25 mouse cellular contexts compared by ENCODE assay signal in genomic region chr2:38973701-38974100, GRCm38 (mm10). TPM values are rescaled to one million over a fixed set of nuclear protein-coding genes. Genes with fewer than 3 reads are reported as not detected.
DNase-seq lines count a peak whose midpoint lies in the region; ATAC-seq and TF ChIP-seq lines count a peak whose summit lies in the region.
"Had no signal": no experiment of that assay in that cellular context is flagged by ENCODE, and none has a peak within 500 bp of the region (broad histone marks: within the 10 kb centered on the region; RNA-seq: fewer than 3 reads in every experiment).

No protein-coding gene starts in this region.

- no peaks in the 10 kb centered on the region for H3K4me1 ChIP-seq in forebrain, postnatal 0 days (ENCODE audit: insufficient read depth)
- H3K4me1 ChIP-seq in forebrain, embryonic 12.5 days = no peaks in the 10 kb centered on the region; the same call in 1 of the 2 replicates
- H3K4me1 ChIP-seq in midbrain, embryonic 15.5 days = no peaks in the 10 kb centered on the region
- H3K4me1 ChIP-seq: heart, embryonic 15.5 days; megakaryocyte, embryonic 14.5 days; midbrain, embryonic 13.5 days had no signal

- no peaks in the 10 kb centered on the region for H3K27me3 ChIP-seq in forebrain, postnatal 0 days (ENCODE audit: insufficient read depth, low read length)
- H3K27me3 ChIP-seq in forebrain, embryonic 12.5 days = no peaks in the 10 kb centered on the region
- H3K27me3 ChIP-seq in midbrain, embryonic 15.5 days (replicated peaks) = no peaks in the 10 kb centered on the region
- H3K27me3 ChIP-seq: heart, embryonic 15.5 days; midbrain, embryonic 13.5 days had no signal

- no peak overlapping the region for H3K4me2 ChIP-seq in forebrain, postnatal 0 days (ENCODE audit: low read depth)
- H3K4me2 ChIP-seq in forebrain, embryonic 12.5 days = no peak overlapping the region
- no peak overlapping the region for H3K4me2 ChIP-seq in midbrain, embryonic 15.5 days
- H3K4me2 ChIP-seq: heart, embryonic 15.5 days; liver, embryonic 15.5 days; midbrain, embryonic 13.5 days had no signal

- intact Hi-C loops in heart, postnatal 14 days (cut with DNase I) = no loop called here

- H3K36me3 ChIP-seq in forebrain, postnatal 0 days (ENCODE audit: insufficient read depth) = no peaks in the 10 kb centered on the region
- no peaks in the 10 kb centered on the region for H3K36me3 ChIP-seq in forebrain, embryonic 12.5 days (replicated peaks)
- H3K36me3 ChIP-seq in midbrain, embryonic 15.5 days (replicated peaks) = no peaks in the 10 kb centered on the region
- H3K36me3 ChIP-seq: embryonic facial prominence, embryonic 10.5 days; G1E; heart, embryonic 15.5 days; hindbrain, embryonic 10.5 days; limb, embryonic 10.5 days; liver, embryonic 15.5 days; midbrain, embryonic 13.5 days had no signal

- H3K9me3 ChIP-seq in forebrain, postnatal 0 days (ENCODE audit: low read length) = no peaks in the 10 kb centered on the region
- H3K9me3 ChIP-seq in forebrain, embryonic 12.5 days = no peaks in the 10 kb centered on the region
- H3K9me3 ChIP-seq in midbrain, embryonic 15.5 days = no peaks in the 10 kb centered on the region
- H3K9me3 ChIP-seq: embryonic facial prominence, embryonic 10.5 days; G1E; heart, embryonic 15.5 days; hindbrain, embryonic 10.5 days; limb, embryonic 10.5 days; liver, embryonic 15.5 days; midbrain, embryonic 13.5 days had no signal

- peak; percentile 37 for DNase-seq in forebrain, postnatal 0 days
- peak; percentile 38 for DNase-seq in lung, postnatal 14 days
- DNase-seq in lung, adult 18-20 months = no peak
- DNase-seq in NIH3T3 (ENCODE audit: low read depth) = peak; percentile 41
- peak; percentile 34 for DNase-seq in brain, adult 2 months (ENCODE audit: low read depth, low spot score)
- no peak for DNase-seq in heart, postnatal 14 days
- DNase-seq: cerebellum, adult 11-12 months; gastrocnemius, adult 2 months; kidney, postnatal 14 days; liver; thymus, adult 2 months; thymus, postnatal 4 days had no signal

- ATAC-seq in forebrain, postnatal 0 days = no peak
- ATAC-seq in forebrain, embryonic 12.5 days (ENCODE audit: low FRiP score) = no peak
- no peak for ATAC-seq in midbrain, embryonic 15.5 days (replicated peaks)
- ATAC-seq: hindbrain, embryonic 16.5 days; midbrain, embryonic 13.5 days had no signal

- no peak overlapping the region for H3K4me3 ChIP-seq in forebrain, postnatal 0 days (ENCODE audit: low read depth, low read length)
- H3K4me3 ChIP-seq in forebrain, embryonic 12.5 days (replicated peaks) = no peak overlapping the region
- no peak overlapping the region for H3K4me3 ChIP-seq in midbrain, embryonic 15.5 days
- H3K4me3 ChIP-seq: embryonic facial prominence, embryonic 10.5 days; gastrocnemius, adult 2 months; heart, embryonic 15.5 days; hindbrain, embryonic 10.5 days; layer of hippocampus, adult 2 months; limb, embryonic 10.5 days; liver, embryonic 15.5 days; megakaryocyte, embryonic 14.5 days; midbrain, embryonic 13.5 days had no signal

- no peak overlapping the region for H3K27ac ChIP-seq in forebrain, postnatal 0 days (ENCODE audit: low read depth, low read length)
- H3K27ac ChIP-seq in forebrain, embryonic 12.5 days = no peak overlapping the region
- H3K27ac ChIP-seq in midbrain, embryonic 15.5 days = no peak overlapping the region
- H3K27ac ChIP-seq: embryonic facial prominence, embryonic 10.5 days; heart, embryonic 15.5 days; hindbrain, embryonic 10.5 days; layer of hippocampus, adult 2 months; limb, embryonic 10.5 days; liver, embryonic 15.5 days; midbrain, embryonic 13.5 days; stomach, postnatal 0 days had no signal

- no peak overlapping the region for H3K9ac ChIP-seq in forebrain, postnatal 0 days
- no peak overlapping the region for H3K9ac ChIP-seq in forebrain, embryonic 12.5 days
- no peak overlapping the region for H3K9ac ChIP-seq in midbrain, embryonic 15.5 days
- H3K9ac ChIP-seq: heart, embryonic 15.5 days; liver, embryonic 15.5 days; midbrain, embryonic 13.5 days had no signal

- 70% methylated on average over 7 of the region's 7 CpGs for WGBS in forebrain, postnatal 0 days
- WGBS in forebrain, embryonic 12.5 days = 91% methylated on average over 7 of the region's 7 CpGs
- 86% methylated on average over 7 of the region's 7 CpGs for WGBS in midbrain, embryonic 15.5 days

- TF ChIP-seq CTCF in forebrain, postnatal 0 days (IDR thresholded peaks at IDR 0.05; ENCODE audit: low read depth) = no peak

RNA-seq across cellular contexts. Expression of gene Wdr38, which starts 23.6 kb away (rescaled TPM):
- total RNA-seq in forebrain, postnatal 0 days (2014; rRNA removed) = 0.43 and 1.4 TPM in 2 replicates
- 0.38 and 0.64 TPM in 2 replicates for polyA plus RNA-seq in forebrain, postnatal 0 days (2015; fragmentation: Nextera tagmentation; extraction: Ambion mirVana)
- polyA plus RNA-seq in forebrain, embryonic 12.5 days (2016; fragmentation: Nextera tagmentation; extraction: Ambion mirVana) = 1.5 and 1.7 TPM in 2 replicates
- under 1 TPM; 0.19 to 0.34 TPM for total RNA-seq in heart, postnatal 14 days (2021)
- polyA plus RNA-seq in midbrain, embryonic 15.5 days (2015; fragmentation: Nextera tagmentation; extraction: Ambion mirVana) = 1.8 and 1.9 TPM in 2 replicates

RNA-seq across cellular contexts. Expression of gene Arpc5l, which starts 31.4 kb away (rescaled TPM):
- 80.0 and 92.4 TPM in 2 replicates for total RNA-seq in forebrain, postnatal 0 days (2014; rRNA removed)
- polyA plus RNA-seq in forebrain, postnatal 0 days (2015; fragmentation: Nextera tagmentation; extraction: Ambion mirVana) = 167 and 170 TPM in 2 replicates
- polyA plus RNA-seq in forebrain, embryonic 12.5 days (2016; fragmentation: Nextera tagmentation; extraction: Ambion mirVana) = 137 and 143 TPM in 2 replicates
- total RNA-seq in heart, postnatal 14 days (2021) = 10 to 100 TPM; 68.4 to 73.5 TPM
- 129 and 136 TPM in 2 replicates for polyA plus RNA-seq in midbrain, embryonic 15.5 days (2015; fragmentation: Nextera tagmentation; extraction: Ambion mirVana)

RNA-seq across cellular contexts. Expression of gene Rpl35, which starts 31.7 kb away (rescaled TPM):
- total RNA-seq in forebrain, postnatal 0 days (2014; rRNA removed) = 128 and 358 TPM in 2 replicates
- polyA plus RNA-seq in forebrain, postnatal 0 days (2015; fragmentation: Nextera tagmentation; extraction: Ambion mirVana) = 660 and 891 TPM in 2 replicates
- 970 and 1,048 TPM in 2 replicates for polyA plus RNA-seq in forebrain, embryonic 12.5 days (2016; fragmentation: Nextera tagmentation; extraction: Ambion mirVana)
- total RNA-seq in heart, postnatal 14 days (2021) = 100 to 1,000 TPM; 312 to 359 TPM
- polyA plus RNA-seq in midbrain, embryonic 15.5 days (2015; fragmentation: Nextera tagmentation; extraction: Ambion mirVana) = 523 and 527 TPM in 2 replicates

RNA-seq across cellular contexts. Expression of gene Olfml2a, which starts 41.9 kb away (rescaled TPM):
- total RNA-seq in forebrain, postnatal 0 days (2014; rRNA removed) = 6.6 and 11.6 TPM in 2 replicates
- polyA plus RNA-seq in forebrain, postnatal 0 days (2015; fragmentation: Nextera tagmentation; extraction: Ambion mirVana) = 2.8 and 3.2 TPM in 2 replicates
- polyA plus RNA-seq in forebrain, embryonic 12.5 days (2016; fragmentation: Nextera tagmentation; extraction: Ambion mirVana) = 2.1 and 2.4 TPM in 2 replicates
- total RNA-seq in heart, postnatal 14 days (2021) = 10 to 100 TPM; 11.6 to 11.8 TPM
- polyA plus RNA-seq in midbrain, embryonic 15.5 days (2015; fragmentation: Nextera tagmentation; extraction: Ambion mirVana) = 3.6 and 4.6 TPM in 2 replicates
- polyA plus RNA-seq: G1E had no signal

RNA-seq across cellular contexts. Expression of gene Nr6a1, which starts 46.2 kb away (rescaled TPM):
- total RNA-seq in forebrain, postnatal 0 days (2014; rRNA removed) = 2.1 and 4.6 TPM in 2 replicates
- 0.48 and 0.62 TPM in 2 replicates for polyA plus RNA-seq in forebrain, postnatal 0 days (2015; fragmentation: Nextera tagmentation; extraction: Ambion mirVana)
- 1.7 and 2.7 TPM in 2 replicates for polyA plus RNA-seq in forebrain, embryonic 12.5 days (2016; fragmentation: Nextera tagmentation; extraction: Ambion mirVana)
- 1 to 10 TPM; 1.2 to 1.3 TPM for total RNA-seq in heart, postnatal 14 days (2021)
- polyA plus RNA-seq in midbrain, embryonic 15.5 days (2015; fragmentation: Nextera tagmentation; extraction: Ambion mirVana) = 1.6 and 1.8 TPM in 2 replicates

Comparison
In these comparisons a context has a peak if more than half of its experiments do, and no peak if none do; other contexts are left out.
1. DNase-seq: peak in forebrain, postnatal 0 days (single experiment), lung, postnatal 14 days (single experiment), NIH3T3 (single experiment) and brain, adult 2 months (single experiment); none in lung, adult 18-20 months (0 of 2) and heart, postnatal 14 days (0 of 2).